Mouse (Mus musculus) ES-E14 (cell line): ENCODE measurements around the gene Nfasc. TPM values are rescaled to one million over a fixed set of nuclear protein-coding genes. Genes with fewer than 3 reads are reported as not detected.

ENCODE experiments used
- DNase-seq: peaks from one replicate; pipeline ENCODE4 v3.0.0-alpha.2; 2013; ENCODE audit warnings: low read depth, low spot score
- H3K27ac ChIP-seq: 2 replicates; pipeline ENCODE4 v1.5.1; 2012; ENCODE audit warnings: low read depth, mild to moderate bottlenecking, low read length, moderate library complexity, mixed read lengths; ENCODE audit not compliant: poor library complexity, insufficient read depth, severe bottlenecking
- H3K36me3 ChIP-seq: 2 replicates; pipeline ENCODE4 v1.6.1; 2012; ENCODE audit warnings: mild to moderate bottlenecking, low read length, moderate library complexity, mixed read lengths; ENCODE audit not compliant: control insufficient read depth, poor library complexity, insufficient read depth, severe bottlenecking
- H3K4me1 ChIP-seq, 2 experiments: fragments of 150-350 bp in 1 of 2; sonication (generic) in 1 of 2; 2 replicates each; pipeline ENCODE4 v1.6.1; 2012; ENCODE audit warnings: low read length in 2 of 2, mild to moderate bottlenecking in 1 of 2, mixed read lengths in 1 of 2; ENCODE audit not compliant: control insufficient read depth in 2 of 2, insufficient read depth in 2 of 2, poor library complexity in 1 of 2
- H3K4me3 ChIP-seq, 2 experiments: fragments of 150-350 bp in 1 of 2; sonication (generic) in 1 of 2; 2 replicates each; pipeline ENCODE4 v1.5.1; 2012; ENCODE audit warnings: low read length in 2 of 2, low read depth in 1 of 2, mild to moderate bottlenecking in 1 of 2, mixed read lengths in 1 of 2; ENCODE audit not compliant: insufficient read depth in 1 of 2, poor library complexity in 1 of 2, severe bottlenecking in 1 of 2
- H3K9ac ChIP-seq: 2 replicates; pipeline ENCODE4 v1.6.1; 2012; ENCODE audit warnings: low read depth, mild to moderate bottlenecking, low read length, mixed read lengths; ENCODE audit not compliant: poor library complexity, insufficient read depth, severe bottlenecking
- H3K9me3 ChIP-seq: fragments of 150-350 bp; sonication (generic); 2 replicates; pipeline ENCODE4 v1.6.1; 2012; ENCODE audit warnings: low read depth, mild to moderate bottlenecking, low read length; ENCODE audit not compliant: control insufficient read depth, insufficient read depth
- CHD2 ChIP-seq: IDR thresholded peaks from 2 replicates; pipeline ENCODE4 v1.6.1; 2014; ENCODE audit warnings: mild to moderate bottlenecking, low read depth, low read length, inconsistent platforms
- HCFC1 ChIP-seq: IDR thresholded peaks from 2 replicates; pipeline ENCODE4 v1.6.1; 2012; ENCODE audit warnings: low read length, inconsistent platforms, borderline replicate concordance; ENCODE audit not compliant: insufficient read depth
- MAFK ChIP-seq: IDR thresholded peaks from 2 replicates; pipeline ENCODE4 v1.6.1; 2014; ENCODE audit warnings: mild to moderate bottlenecking, low read depth, low read length, inconsistent platforms; ENCODE audit not compliant: insufficient read depth
- ZC3H11A ChIP-seq: IDR thresholded peaks from 2 replicates; pipeline ENCODE4 v1.6.1; 2012; ENCODE audit warnings: low read depth, mild to moderate bottlenecking, inconsistent platforms, low read length, borderline replicate concordance
- ZNF384 ChIP-seq: IDR thresholded peaks from 2 replicates; pipeline ENCODE4 v1.6.1; 2012; ENCODE audit warnings: low read depth, low read length, inconsistent platforms
- in situ Hi-C, 2 experiments: fragments of 600-800 bp; cut with MboI; formaldehyde crosslinking; loops; one replicate each; pipeline ENCODE4 v1.15.1; 2025; ENCODE audit warnings: low sequenced_read_pairs in 2 of 2, inconsistent platforms in 1 of 2; ENCODE audit not compliant: unreplicated experiment in 2 of 2
- total RNA-seq: library from RNA; depleted of rRNA; stranded (reverse); fragments of 300-350 nt; gene quantifications from 2 replicates; pipeline ENCODE4 v1.2.3, GENCODE M21; 2012

The Nfasc gene
- total RNA-seq, 1 experiment = 8.9 TPM

- in situ Hi-C loops = no loop called here
- Histone ChIP-seq H3K4me3 (no peak overlapping the region), H3K27ac (no peak overlapping the region), H3K36me3 (no peaks in the 10 kb centered on the region), H3K9me3 (no peaks in the 10 kb centered on the region), H3K9ac (no peak overlapping the region), H3K4me1 (peaks cover 0 to 5% of the 10 kb centered on the region in 2 experiments; a peak in 2 of 4 replicates)
- TF ChIP-seq HCFC1 (no peak), MAFK (no peak), ZC3H11A (no peak), CHD2 (no peak), ZNF384 (no peak)
- no peak for DNase-seq
Observed at GRCm38 (mm10) chr1:132745636-132746035, 4.0 kb upstream of the Nfasc start.

- DNase-seq = no peak
- H3K4me3 ChIP-seq = no peak overlapping the region
- no peak overlapping the region for H3K9ac ChIP-seq
- H3K9me3 ChIP-seq = no peaks in the 10 kb centered on the region
- TF ChIP-seq MAFK (no peak), ZC3H11A (no peak), CHD2 (no peak), ZNF384 (no peak), HCFC1 (no peak)
- H3K4me1 ChIP-seq = peaks cover 2 to 23% of the 10 kb centered on the region in 2 experiments; a peak in 2 of 4 replicates
- in situ Hi-C loops = no loop called here
- no peak overlapping the region for H3K27ac ChIP-seq
- no peaks in the 10 kb centered on the region for H3K36me3 ChIP-seq
Observed at GRCm38 (mm10) chr1:132739077-132739521, 2.5 kb downstream of the Nfasc start.

- Histone ChIP-seq H3K9me3 (no peaks in the 10 kb centered on the region), H3K27ac (no peak overlapping the region), H3K9ac (no peak overlapping the region), H3K4me3 (no peak overlapping the region), H3K4me1 (peaks cover 2 to 20% of the 10 kb centered on the region in 2 experiments; a peak in 2 of 4 replicates), H3K36me3 (no peaks in the 10 kb centered on the region)
- no peak for DNase-seq
- no peak for TF ChIP-seq CHD2
- no peak for TF ChIP-seq ZC3H11A
- TF ChIP-seq MAFK = no peak
- no peak for TF ChIP-seq HCFC1
- no peak for TF ChIP-seq ZNF384
- in situ Hi-C loops = no loop called here
Observed at GRCm38 (mm10) chr1:132736171-132736570, 5.4 kb downstream of the Nfasc start.

GRCm38 (mm10) chr1:132733873-132734447 lies 7.6 kb downstream of the Nfasc start:
- Histone ChIP-seq H3K4me3 (no peak overlapping the region), H3K36me3 (no peaks in the 10 kb centered on the region), H3K9me3 (no peaks in the 10 kb centered on the region), H3K27ac (no peak overlapping the region), H3K9ac (no peak overlapping the region), H3K4me1 (peaks cover 2 to 11% of the 10 kb centered on the region in 2 experiments; a peak in 2 of 4 replicates)
- peak; percentile 44 for DNase-seq
- in situ Hi-C loops = no loop called here
- TF ChIP-seq ZNF384 (no peak), ZC3H11A (peak; percentile 1; the same call in 1 of the 2 replicates)

GRCm38 (mm10) chr1:132732307-132732706 lies 9.3 kb downstream of the Nfasc start:
- in situ Hi-C loops = no loop called here
- Histone ChIP-seq H3K9ac (no peak overlapping the region), H3K36me3 (no peaks in the 10 kb centered on the region), H3K4me1 (peaks cover 2 to 7% of the 10 kb centered on the region in 2 experiments; a peak in 2 of 4 replicates), H3K27ac (no peak overlapping the region), H3K4me3 (no peak overlapping the region), H3K9me3 (no peaks in the 10 kb centered on the region)
- TF ChIP-seq HCFC1 = no peak
- TF ChIP-seq ZNF384 = no peak
- TF ChIP-seq CHD2 = no peak
- TF ChIP-seq MAFK = no peak
- TF ChIP-seq ZC3H11A = no peak
- DNase-seq = no peak
